Mouse (Mus musculus) liver, postnatal 0 days (tissue): Measurements from ENCODE around the gene Ankrd13d. TPM values are rescaled to one million over a fixed set of nuclear protein-coding genes. Genes with fewer than 3 reads are reported as not detected.

Experiments
- ATAC-seq: fragments of 200-750 bp; cut with Nextera tagmentation; 2 replicates; pipeline ENCODE4 v1.8.0; 2017; ENCODE audit warnings: mild to moderate bottlenecking, moderate library complexity
- DNase-seq: peaks from one replicate; pipeline ENCODE4 v3.0.0-alpha.2; 2016
- H3K27ac ChIP-seq: fragments of 300-500 bp; sonication (generic); 2 replicates; pipeline ENCODE4 v1.5.1; 2014; ENCODE audit warnings: antibody characterized with exemption, moderate library complexity, mild to moderate bottlenecking, low read depth
- H3K27me3 ChIP-seq: fragments of 300-500 bp; sonication (generic); 2 replicates; pipeline ENCODE4 v1.6.1; 2014; ENCODE audit warnings: low read length, control low read depth, mixed read lengths; ENCODE audit not compliant: insufficient read depth
- H3K36me3 ChIP-seq: fragments of 300-500 bp; sonication (generic); replicated peaks from 2 replicates; pipeline ENCODE4 v1.6.1; 2014; ENCODE audit warnings: mild to moderate bottlenecking, control low read depth, low read length, moderate library complexity, mixed read lengths; ENCODE audit not compliant: insufficient read depth
- H3K4me1 ChIP-seq: fragments of 300-500 bp; sonication (generic); 2 replicates; pipeline ENCODE4 v1.6.1; 2014; ENCODE audit warnings: antibody characterized with exemption, mild to moderate bottlenecking, control low read depth; ENCODE audit not compliant: insufficient read depth
- H3K4me2 ChIP-seq: fragments of 300-500 bp; sonication (generic); 2 replicates; pipeline ENCODE4 v1.6.1; 2014; ENCODE audit warnings: low read depth, mild to moderate bottlenecking, low read length, moderate library complexity, mixed read lengths
- H3K4me3 ChIP-seq: fragments of 300-500 bp; sonication (generic); 2 replicates; pipeline ENCODE4 v1.5.1; 2014; ENCODE audit warnings: low read depth, low read length
- H3K9ac ChIP-seq: fragments of 300-500 bp; sonication (generic); replicated peaks from 2 replicates; pipeline ENCODE4 v1.6.1; 2014; ENCODE audit warnings: mild to moderate bottlenecking, moderate library complexity
- H3K9me3 ChIP-seq: fragments of 300-500 bp; sonication (generic); 2 replicates; pipeline ENCODE4 v1.6.1; 2016; ENCODE audit warnings: mild to moderate bottlenecking, control low read depth, low read length, mixed read lengths
- CTCF ChIP-seq: sonication (generic); IDR thresholded peaks from 2 replicates; pipeline ENCODE4 v1.5.1; 2016; ENCODE audit warnings: antibody characterized with exemption, low read depth
- EP300 ChIP-seq: IDR thresholded peaks from 2 replicates; pipeline ENCODE4 v1.6.1; 2016; ENCODE audit warnings: antibody characterized with exemption, low read depth, mild to moderate bottlenecking
- WGBS: fragments of 180-500 bp; shearing (Covaris S2); extraction: QIAGEN DNeasy Blood & Tissue Kit; methylation state at CpG from one replicate; pipeline ENCODE4 v1.1.7; 2014; ENCODE audit not compliant: insufficient replicate concordance; 5-methylcytosine and 5-hydroxymethylcytosine counted together
- microRNA-seq: library from miRNA; unstranded; fragments of <30 nt; microRNA quantifications from one replicate; pipeline ENCODE4, GENCODE M21; 2016
- polyA plus RNA-seq: library from polyadenylated mRNA; unstranded; fragments of >200 nt; fragmentation: Nextera tagmentation; extraction: Ambion mirVana; gene quantifications from 2 replicates; pipeline ENCODE4 v1.2.1, GENCODE M21; 2015

Gene Ankrd13d
- polyA plus RNA-seq, 1 experiment from 2014 or later = 0.54 TPM

DNA sequence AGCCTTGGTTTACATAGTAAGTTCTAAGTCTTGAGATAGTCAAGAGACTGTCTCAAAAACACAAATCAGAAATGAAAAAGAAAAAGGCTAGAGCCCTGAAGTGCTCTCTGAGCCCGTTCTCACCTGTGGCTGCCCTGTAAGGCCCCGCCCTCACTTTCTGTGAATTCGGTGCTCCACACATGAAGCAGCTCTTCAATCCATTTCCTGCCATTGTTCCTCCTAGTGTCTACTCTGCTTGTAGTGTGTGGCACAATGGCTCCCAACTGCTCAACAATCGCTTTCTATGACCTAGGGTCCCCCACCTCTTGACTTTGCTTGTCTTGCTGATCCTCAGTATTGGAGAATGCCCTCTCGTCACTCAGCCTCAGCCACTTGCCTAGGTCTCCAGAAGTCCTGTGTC, 55.5 kb downstream of the Ankrd13d start:
- DNase-seq (no peak), ATAC-seq (no peak)
- no peak for TF ChIP-seq CTCF
- no peak for TF ChIP-seq EP300
- Histone ChIP-seq H3K9me3 (no peaks in the 10 kb centered on the region), H3K9ac (no peak overlapping the region), H3K27me3 (no peaks in the 10 kb centered on the region), H3K36me3 (no peaks in the 10 kb centered on the region; the same call in 1 of the 2 replicates), H3K4me3 (no peak overlapping the region), H3K27ac (no peak overlapping the region), H3K4me2 (no peak overlapping the region), H3K4me1 (peaks cover 29% of the 10 kb centered on the region)
- WGBS = 49% methylated on average over 5 of the region's 5 CpGs

DNA sequence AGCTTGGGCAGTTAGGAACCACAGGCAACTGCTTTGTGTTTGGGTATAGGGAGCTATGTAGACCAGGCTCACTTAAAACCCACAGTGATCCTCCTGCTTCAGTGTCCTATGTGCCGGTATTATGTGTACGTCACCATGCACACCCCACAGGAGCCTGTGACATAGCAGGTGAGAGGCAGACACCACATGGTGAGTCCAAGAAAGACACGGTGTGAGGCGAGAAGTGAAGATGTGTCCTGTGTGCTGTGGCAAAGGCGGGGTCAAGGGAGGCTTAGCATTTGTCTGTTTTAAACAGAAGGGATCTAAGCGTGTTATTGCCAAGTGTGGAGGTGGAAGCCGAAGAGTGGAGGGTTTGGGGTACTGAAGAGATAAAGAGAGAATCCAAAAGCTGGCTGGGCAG, 56.2 kb downstream of the Ankrd13d start:
- ATAC-seq (no peak), DNase-seq (no peak)
- no peaks in the 10 kb centered on the region for H3K27me3 ChIP-seq
- no peak overlapping the region for H3K4me3 ChIP-seq
- peaks cover 31% of the 10 kb centered on the region for H3K4me1 ChIP-seq
- WGBS = 58% methylated on average over 7 of the region's 7 CpGs
- H3K36me3 ChIP-seq = no peaks in the 10 kb centered on the region; the same call in 1 of the 2 replicates
- TF ChIP-seq CTCF = no peak
- no peak for TF ChIP-seq EP300
- H3K27ac ChIP-seq = no peak overlapping the region
- H3K9me3 ChIP-seq = no peaks in the 10 kb centered on the region
- H3K4me2 ChIP-seq = no peak overlapping the region
- no peak overlapping the region for H3K9ac ChIP-seq

DNA sequence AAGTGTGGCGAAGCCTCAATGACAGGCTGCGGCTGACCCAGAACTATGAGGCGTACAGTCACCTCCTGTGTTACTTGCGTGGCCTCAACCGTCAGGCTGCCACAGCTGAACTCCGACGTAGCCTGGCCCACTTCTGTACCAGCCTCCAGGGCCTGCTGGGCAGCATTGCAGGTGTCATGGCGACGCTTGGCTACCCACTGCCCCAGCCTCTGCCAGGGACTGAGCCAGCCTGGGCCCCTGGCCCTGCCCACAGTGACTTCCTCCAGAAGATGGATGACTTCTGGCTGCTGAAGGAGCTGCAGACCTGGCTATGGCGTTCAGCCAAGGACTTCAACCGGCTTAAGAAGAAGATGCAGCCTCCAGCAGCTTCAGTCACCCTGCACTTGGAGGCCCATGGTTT, 60.8 kb downstream of the Ankrd13d start:
- no peaks in the 10 kb centered on the region for H3K9me3 ChIP-seq
- H3K9ac ChIP-seq = no peak overlapping the region
- no peaks in the 10 kb centered on the region; the same call in 1 of the 2 replicates for H3K36me3 ChIP-seq
- peaks cover 3% of the 10 kb centered on the region; the same call in 1 of the 2 replicates for H3K27me3 ChIP-seq
- peaks cover 35% of the 10 kb centered on the region for H3K4me1 ChIP-seq
- peak overlapping the region; percentile 80 for H3K27ac ChIP-seq
- TF ChIP-seq EP300 (no peak), CTCF (no peak)
- 42% methylated on average over 11 of the region's 11 CpGs for WGBS
- no peak overlapping the region for H3K4me2 ChIP-seq
- H3K4me3 ChIP-seq = no peak overlapping the region
- ATAC-seq = peak; percentile 56
- DNase-seq = no peak

- ATAC-seq (no peak), DNase-seq (no peak)
- Histone ChIP-seq H3K4me2 (peak overlapping the region; percentile 20), H3K4me3 (no peak overlapping the region), H3K27ac (peak overlapping the region; percentile 80), H3K4me1 (peaks cover 45% of the 10 kb centered on the region), H3K27me3 (peaks cover 13% of the 10 kb centered on the region), H3K9ac (no peak overlapping the region; the same call in 1 of the 2 replicates), H3K36me3 (no peaks in the 10 kb centered on the region; the same call in 1 of the 2 replicates), H3K9me3 (no peaks in the 10 kb centered on the region)
- 30% methylated on average over 14 of the region's 14 CpGs for WGBS
- TF ChIP-seq EP300 (no peak), CTCF (no peak)
Measured at GRCm38 (mm10) chr19:4220957-4221743, 61.8 kb downstream of the Ankrd13d start.

DNA sequence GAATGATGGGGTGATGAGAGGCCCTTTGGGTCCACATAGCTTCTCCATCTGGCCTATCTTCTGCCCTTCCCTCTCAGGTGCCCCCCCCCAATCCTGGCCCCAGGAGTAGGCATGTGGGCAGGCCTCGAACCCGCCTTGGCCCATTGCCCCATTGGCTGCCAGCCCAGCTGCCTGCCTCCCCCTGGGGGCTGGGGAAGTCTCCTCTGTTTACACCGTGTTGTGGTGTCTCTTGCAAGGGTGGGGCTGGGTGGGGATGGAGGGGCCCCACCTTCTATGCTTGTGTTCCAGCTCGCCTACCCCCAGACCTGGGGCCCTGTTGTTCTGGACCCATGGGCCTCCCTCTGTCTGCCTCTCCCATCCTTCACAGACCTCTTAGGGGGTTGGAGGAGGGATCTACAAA, 62.5 kb downstream of the Ankrd13d start:
- no peak for ATAC-seq
- Histone ChIP-seq H3K27me3 (peaks cover 20% of the 10 kb centered on the region), H3K36me3 (no peaks in the 10 kb centered on the region; the same call in 1 of the 2 replicates), H3K4me2 (peak overlapping the region; percentile 20; the same call in 1 of the 2 replicates), H3K9ac (no peak overlapping the region), H3K9me3 (no peaks in the 10 kb centered on the region), H3K4me3 (no peak overlapping the region), H3K4me1 (peaks cover 49% of the 10 kb centered on the region), H3K27ac (peak overlapping the region; percentile 80; the same call in 1 of the 2 replicates)
- 53% methylated on average over 4 of the region's 4 CpGs for WGBS
- no peak for DNase-seq
- TF ChIP-seq CTCF = no peak
- no peak for TF ChIP-seq EP300

Small RNA genes lying within 50 kb of the gene (microRNA-seq; reads per million reads assigned to microRNA genes)
- gene Mir6985 = not detected

Other genes starting within 250 kb of the Ankrd13d start
- 428 and 442 TPM in 2 replicates for gene Gstp1, start 245.2 kb downstream of the Ankrd13d start, polyA plus RNA-seq
- 5.8 and 6.4 TPM in 2 replicates for gene Gstp2, start 237.1 kb downstream of the Ankrd13d start, polyA plus RNA-seq
- gene Gstp3, start 223.6 kb downstream of the Ankrd13d start, polyA plus RNA-seq = 64.5 and 67.3 TPM in 2 replicates
- gene Cabp2, start 201.6 kb downstream of the Ankrd13d start, polyA plus RNA-seq = 0.38 and 0.43 TPM in 2 replicates
- 91.2 and 91.9 TPM in 2 replicates for gene Cdk2ap2, start 186.0 kb downstream of the Ankrd13d start, polyA plus RNA-seq
- gene Pitpnm1, start 183.1 kb downstream of the Ankrd13d start, polyA plus RNA-seq = 6.6 and 7.4 TPM in 2 replicates
- gene Aip, start 157.3 kb downstream of the Ankrd13d start, polyA plus RNA-seq = 23.1 and 26.8 TPM in 2 replicates
- gene Gpr152, start 143.3 kb downstream of the Ankrd13d start, polyA plus RNA-seq = not detected in 2 replicates
- gene Cabp4, start 139.1 kb downstream of the Ankrd13d start, polyA plus RNA-seq = 0.11 and 0.15 TPM in 2 replicates
- 63.0 and 64.4 TPM in 2 replicates for gene Coro1b, start 134.5 kb downstream of the Ankrd13d start, polyA plus RNA-seq
- 35.7 and 35.8 TPM in 2 replicates for gene Ptprcap, start 129.5 kb downstream of the Ankrd13d start, polyA plus RNA-seq
- gene Rps6kb2, start 119.8 kb downstream of the Ankrd13d start, polyA plus RNA-seq = 22.1 and 23.0 TPM in 2 replicates
- gene Carns1, start 107.7 kb downstream of the Ankrd13d start, polyA plus RNA-seq = 0.73 and 0.90 TPM in 2 replicates
- 8.4 and 9.9 TPM in 2 replicates for gene Tbc1d10c, start 91.9 kb downstream of the Ankrd13d start, polyA plus RNA-seq
- 269 and 284 TPM in 2 replicates for gene Ppp1ca, start 91.1 kb downstream of the Ankrd13d start, polyA plus RNA-seq
- gene Rad9a, start 81.5 kb downstream of the Ankrd13d start, polyA plus RNA-seq = 8.0 and 9.0 TPM in 2 replicates
- 0.91 and 1.1 TPM in 2 replicates for gene Clcf1, start 68.9 kb downstream of the Ankrd13d start, polyA plus RNA-seq
- gene AC109138.7, start 68.8 kb downstream of the Ankrd13d start, polyA plus RNA-seq = not detected in 2 replicates
- gene Pold4, start 51.2 kb downstream of the Ankrd13d start, polyA plus RNA-seq = 28.5 and 31.1 TPM in 2 replicates
- 3.3 and 3.4 TPM in 2 replicates for gene Ssh3, start 14.0 kb downstream of the Ankrd13d start, polyA plus RNA-seq
- 11.9 and 14.8 TPM in 2 replicates for gene Grk2, start 23.1 kb upstream of the Ankrd13d start, polyA plus RNA-seq
- 7.8 and 8.5 TPM in 2 replicates for gene Kdm2a, start 115.1 kb upstream of the Ankrd13d start, polyA plus RNA-seq
- gene Rhod, start 156.3 kb upstream of the Ankrd13d start, polyA plus RNA-seq = 14.8 and 19.0 TPM in 2 replicates
- 0.15 and 0.19 TPM in 2 replicates for gene Syt12, start 194.3 kb upstream of the Ankrd13d start, polyA plus RNA-seq
- 5.8 and 7.6 TPM in 2 replicates for gene 2010003K11Rik, start 215.4 kb upstream of the Ankrd13d start, polyA plus RNA-seq
- gene Pcx, start 227.3 kb upstream of the Ankrd13d start, polyA plus RNA-seq = 220 and 283 TPM in 2 replicates